Mouse (Mus musculus): ENCODE measurements at regions not wholly inside any gene's neighbourhood (a gene's known extent, or its start where the extent isn't known, plus 50 kb on each side); places are given as distances from the start of the nearest gene placed in this dataset.

DNA sequence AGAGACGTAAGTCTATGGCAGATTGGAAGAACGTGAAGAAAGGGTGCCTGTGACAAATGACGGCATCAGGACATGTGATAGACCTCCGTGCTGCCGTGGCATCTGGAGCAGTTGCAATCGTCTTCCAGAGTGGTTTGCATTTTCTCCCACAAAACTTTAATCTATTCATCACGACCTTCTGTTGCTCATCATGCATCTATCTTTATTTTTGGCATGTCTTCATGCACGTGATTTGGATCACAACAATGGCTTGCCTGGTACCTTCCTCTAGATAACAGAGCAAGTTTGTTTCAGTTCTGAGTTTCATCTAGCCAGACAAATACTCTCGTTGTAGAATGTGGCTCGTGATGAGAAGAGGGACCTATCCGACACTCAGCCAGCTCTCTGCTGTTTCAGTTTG lies 164.4 kb upstream of the Spaca1 start:
- ATAC-seq (ENCODE audit: low FRiP score, low TSS enrichment) = no peak
- WGBS = 81% methylated on average over 11 of the region's 11 CpGs
- no peak overlapping the region for H3K27ac ChIP-seq (ENCODE audit: low read depth, low read length)

GRCm38 (mm10) chr4:34221915-34222314 lies 171.9 kb upstream of the Spaca1 start:
- H3K27ac ChIP-seq (ENCODE audit: low read depth, low read length) = no peak overlapping the region
- no peaks in the 10 kb centered on the region for H3K4me1 ChIP-seq (ENCODE audit: control insufficient read depth, insufficient read depth, low read length)
- WGBS = 86% methylated on average over 1 of the region's 1 CpGs
- H3K4me3 ChIP-seq (ENCODE audit: low read length) = no peak overlapping the region
- H3K27me3 ChIP-seq (ENCODE audit: control insufficient read depth, insufficient read depth, low read length) = no peaks in the 10 kb centered on the region
- H3K36me3 ChIP-seq (ENCODE audit: control insufficient read depth, insufficient read depth, low read length) = no peaks in the 10 kb centered on the region
- ATAC-seq (ENCODE audit: low FRiP score, low TSS enrichment) = no peak
- H3K4me2 ChIP-seq (replicated peaks; ENCODE audit: low read depth, low read length) = no peak overlapping the region
- no peaks in the 10 kb centered on the region for H3K9me3 ChIP-seq (ENCODE audit: control insufficient read depth, low read length)
- H3K9ac ChIP-seq (ENCODE audit: low read depth, low read length) = no peak overlapping the region

More for the DNA sequence above, 164.4 kb upstream of the Spaca1 start:
- Histone ChIP-seq H3K4me3 (ENCODE audit: low read length) (no peak overlapping the region), H3K4me2 (replicated peaks; ENCODE audit: low read depth, low read length) (no peak overlapping the region), H3K9me3 (ENCODE audit: control insufficient read depth, low read length) (no peaks in the 10 kb centered on the region), H3K27me3 (ENCODE audit: control insufficient read depth, insufficient read depth, low read length) (no peaks in the 10 kb centered on the region), H3K4me1 (ENCODE audit: control insufficient read depth, insufficient read depth, low read length) (no peaks in the 10 kb centered on the region), H3K9ac (ENCODE audit: low read depth, low read length) (no peak overlapping the region), H3K36me3 (ENCODE audit: control insufficient read depth, insufficient read depth, low read length) (no peaks in the 10 kb centered on the region)

GRCm38 (mm10) chr4:34226089-34226840 lies 176.3 kb upstream of the Spaca1 start:
- no peak overlapping the region for H3K4me2 ChIP-seq (replicated peaks; ENCODE audit: low read depth, low read length)
- H3K27ac ChIP-seq (ENCODE audit: low read depth, low read length) = no peak overlapping the region
- H3K36me3 ChIP-seq (ENCODE audit: control insufficient read depth, insufficient read depth, low read length) = no peaks in the 10 kb centered on the region
- 68% methylated on average over 5 of the region's 5 CpGs for WGBS
- ATAC-seq (ENCODE audit: low FRiP score, low TSS enrichment) = no peak
- H3K4me3 ChIP-seq (ENCODE audit: low read length) = no peak overlapping the region
- H3K4me1 ChIP-seq (ENCODE audit: control insufficient read depth, insufficient read depth, low read length) = no peaks in the 10 kb centered on the region
- no peaks in the 10 kb centered on the region for H3K9me3 ChIP-seq (ENCODE audit: control insufficient read depth, low read length)
- H3K9ac ChIP-seq (ENCODE audit: low read depth, low read length) = no peak overlapping the region
- H3K27me3 ChIP-seq (ENCODE audit: control insufficient read depth, insufficient read depth, low read length) = no peaks in the 10 kb centered on the region

- no peak overlapping the region for H3K4me2 ChIP-seq (replicated peaks; ENCODE audit: low read depth, low read length)
- H3K27me3 ChIP-seq (ENCODE audit: control insufficient read depth, insufficient read depth, low read length) = no peaks in the 10 kb centered on the region
- ATAC-seq (ENCODE audit: low FRiP score, low TSS enrichment) = no peak
- no peak overlapping the region for H3K4me3 ChIP-seq (ENCODE audit: low read length)
- no peaks in the 10 kb centered on the region for H3K36me3 ChIP-seq (ENCODE audit: control insufficient read depth, insufficient read depth, low read length)
- WGBS = 93% methylated on average over 5 of the region's 5 CpGs
- no peaks in the 10 kb centered on the region for H3K4me1 ChIP-seq (ENCODE audit: control insufficient read depth, insufficient read depth, low read length)
- no peaks in the 10 kb centered on the region for H3K9me3 ChIP-seq (ENCODE audit: control insufficient read depth, low read length)
- no peak overlapping the region for H3K27ac ChIP-seq (ENCODE audit: low read depth, low read length)
- H3K9ac ChIP-seq (ENCODE audit: low read depth, low read length) = no peak overlapping the region
Observed at GRCm38 (mm10) chr4:34226886-34227285, 176.9 kb upstream of the Spaca1 start.

- H3K9me3 ChIP-seq (ENCODE audit: control insufficient read depth, low read length) = no peaks in the 10 kb centered on the region
Observed at GRCm38 (mm10) chr4:34227611-34228010, 177.6 kb upstream of the Spaca1 start.

DNA sequence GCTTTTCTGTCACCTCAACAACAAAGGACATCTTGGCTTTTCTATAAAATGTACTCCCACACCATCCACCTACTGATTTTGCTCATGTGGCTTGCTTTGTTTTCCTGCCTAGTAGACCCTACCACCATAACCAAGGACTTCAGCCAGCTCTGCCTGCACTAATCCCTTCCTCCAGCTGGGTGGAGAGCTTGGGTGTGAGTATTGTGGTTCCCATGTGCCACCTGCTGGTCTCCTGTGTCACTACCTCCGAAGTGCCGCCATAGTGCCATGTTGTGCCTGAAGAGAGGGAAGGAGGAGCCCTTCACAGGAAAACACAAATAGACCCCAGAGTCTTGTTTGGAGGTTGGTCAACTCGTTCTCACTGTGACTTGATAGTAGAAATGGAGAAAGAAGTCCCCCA lies 181.3 kb upstream of the Spaca1 start:
- Histone ChIP-seq H3K27ac (ENCODE audit: low read depth, low read length) (no peak overlapping the region), H3K4me1 (ENCODE audit: control insufficient read depth, insufficient read depth, low read length) (no peaks in the 10 kb centered on the region), H3K9ac (ENCODE audit: low read depth, low read length) (no peak overlapping the region), H3K4me2 (replicated peaks; ENCODE audit: low read depth, low read length) (no peak overlapping the region), H3K9me3 (ENCODE audit: control insufficient read depth, low read length) (no peaks in the 10 kb centered on the region), H3K4me3 (ENCODE audit: low read length) (no peak overlapping the region), H3K27me3 (ENCODE audit: control insufficient read depth, insufficient read depth, low read length) (no peaks in the 10 kb centered on the region), H3K36me3 (ENCODE audit: control insufficient read depth, insufficient read depth, low read length) (no peaks in the 10 kb centered on the region)
- peak; percentile 78; the same call in 1 of the 2 replicates for ATAC-seq (ENCODE audit: low FRiP score, low TSS enrichment)
- WGBS = 4% methylated on average over 3 of the region's 3 CpGs

More at GRCm38 (mm10) chr4:34227611-34228010, 177.6 kb upstream of the Spaca1 start:
- Histone ChIP-seq H3K27me3 (ENCODE audit: control insufficient read depth, insufficient read depth, low read length) (no peaks in the 10 kb centered on the region), H3K9ac (ENCODE audit: low read depth, low read length) (no peak overlapping the region), H3K4me1 (ENCODE audit: control insufficient read depth, insufficient read depth, low read length) (no peaks in the 10 kb centered on the region), H3K36me3 (ENCODE audit: control insufficient read depth, insufficient read depth, low read length) (no peaks in the 10 kb centered on the region), H3K27ac (ENCODE audit: low read depth, low read length) (no peak overlapping the region), H3K4me2 (replicated peaks; ENCODE audit: low read depth, low read length) (no peak overlapping the region), H3K4me3 (ENCODE audit: low read length) (no peak overlapping the region)
- no peak for ATAC-seq (ENCODE audit: low FRiP score, low TSS enrichment)
- WGBS = 62% methylated on average over 5 of the region's 5 CpGs

- Histone ChIP-seq H3K27me3 (ENCODE audit: control insufficient read depth, insufficient read depth, low read length) (no peaks in the 10 kb centered on the region), H3K4me3 (ENCODE audit: low read length) (no peak overlapping the region), H3K27ac (ENCODE audit: low read depth, low read length) (no peak overlapping the region), H3K4me2 (replicated peaks; ENCODE audit: low read depth, low read length) (peak overlapping the region; percentile 17; the same call in 1 of the 2 replicates), H3K36me3 (ENCODE audit: control insufficient read depth, insufficient read depth, low read length) (no peaks in the 10 kb centered on the region), H3K4me1 (ENCODE audit: control insufficient read depth, insufficient read depth, low read length) (no peaks in the 10 kb centered on the region), H3K9me3 (ENCODE audit: control insufficient read depth, low read length) (no peaks in the 10 kb centered on the region), H3K9ac (ENCODE audit: low read depth, low read length) (no peak overlapping the region)
- ATAC-seq (ENCODE audit: low FRiP score, low TSS enrichment) = peak; percentile 24; the same call in 1 of the 2 replicates
- WGBS = 31% methylated on average over 11 of the region's 11 CpGs
Observed at GRCm38 (mm10) chr4:34234204-34234603, 184.2 kb upstream of the Spaca1 start.

- H3K9me3 ChIP-seq (ENCODE audit: control insufficient read depth, low read length) = no peaks in the 10 kb centered on the region
- H3K27me3 ChIP-seq (ENCODE audit: control insufficient read depth, insufficient read depth, low read length) = no peaks in the 10 kb centered on the region
- no peak for ATAC-seq (ENCODE audit: low FRiP score, low TSS enrichment)
- 52% methylated on average over 8 of the region's 8 CpGs for WGBS
- H3K9ac ChIP-seq (ENCODE audit: low read depth, low read length) = no peak overlapping the region
- no peak overlapping the region for H3K4me3 ChIP-seq (ENCODE audit: low read length)
- H3K4me1 ChIP-seq (ENCODE audit: control insufficient read depth, insufficient read depth, low read length) = no peaks in the 10 kb centered on the region
- no peaks in the 10 kb centered on the region for H3K36me3 ChIP-seq (ENCODE audit: control insufficient read depth, insufficient read depth, low read length)
- H3K4me2 ChIP-seq (replicated peaks; ENCODE audit: low read depth, low read length) = peak overlapping the region; percentile 17; the same call in 1 of the 2 replicates
- no peak overlapping the region for H3K27ac ChIP-seq (ENCODE audit: low read depth, low read length)
Observed at GRCm38 (mm10) chr4:34234645-34235044, 184.7 kb upstream of the Spaca1 start.

DNA sequence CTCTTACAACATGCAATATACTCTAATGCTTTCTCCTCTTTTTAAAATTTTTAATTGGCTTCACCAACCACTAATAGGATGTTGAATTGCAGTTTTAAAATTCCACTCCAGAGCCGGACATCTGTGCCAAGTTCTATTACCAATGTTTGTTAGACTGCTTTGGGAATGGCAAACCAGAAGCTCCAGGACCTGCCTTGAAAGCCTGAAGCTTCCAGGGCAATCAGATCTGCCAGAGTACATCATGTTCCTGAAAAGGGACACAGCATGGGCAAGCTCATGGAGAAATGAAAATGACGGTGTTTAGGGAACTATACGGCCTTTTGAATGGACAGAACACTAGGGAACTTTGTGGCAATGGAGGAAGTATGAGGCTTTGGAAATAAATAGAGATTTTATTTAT lies 187.8 kb upstream of the Spaca1 start:
- no peaks in the 10 kb centered on the region for H3K9me3 ChIP-seq (ENCODE audit: control insufficient read depth, low read length)
- H3K4me3 ChIP-seq (ENCODE audit: low read length) = no peak overlapping the region
- H3K27me3 ChIP-seq (ENCODE audit: control insufficient read depth, insufficient read depth, low read length) = no peaks in the 10 kb centered on the region
- no peaks in the 10 kb centered on the region for H3K4me1 ChIP-seq (ENCODE audit: control insufficient read depth, insufficient read depth, low read length)
- H3K4me2 ChIP-seq (replicated peaks; ENCODE audit: low read depth, low read length) = no peak overlapping the region
- ATAC-seq (ENCODE audit: low FRiP score, low TSS enrichment) = no peak
- 83% methylated on average over 3 of the region's 3 CpGs for WGBS
- H3K9ac ChIP-seq (ENCODE audit: low read depth, low read length) = no peak overlapping the region
- H3K36me3 ChIP-seq (ENCODE audit: control insufficient read depth, insufficient read depth, low read length) = no peaks in the 10 kb centered on the region
- H3K27ac ChIP-seq (ENCODE audit: low read depth, low read length) = no peak overlapping the region
